Mouse (Mus musculus): ENCODE data around the gene Ube2j2. TPM values are rescaled to one million over a fixed set of nuclear protein-coding genes. Genes with fewer than 3 reads are reported as not detected.

Ube2j2 gene
- polyA plus RNA-seq, 1 experiment, result 34.8 TPM

DNA sequence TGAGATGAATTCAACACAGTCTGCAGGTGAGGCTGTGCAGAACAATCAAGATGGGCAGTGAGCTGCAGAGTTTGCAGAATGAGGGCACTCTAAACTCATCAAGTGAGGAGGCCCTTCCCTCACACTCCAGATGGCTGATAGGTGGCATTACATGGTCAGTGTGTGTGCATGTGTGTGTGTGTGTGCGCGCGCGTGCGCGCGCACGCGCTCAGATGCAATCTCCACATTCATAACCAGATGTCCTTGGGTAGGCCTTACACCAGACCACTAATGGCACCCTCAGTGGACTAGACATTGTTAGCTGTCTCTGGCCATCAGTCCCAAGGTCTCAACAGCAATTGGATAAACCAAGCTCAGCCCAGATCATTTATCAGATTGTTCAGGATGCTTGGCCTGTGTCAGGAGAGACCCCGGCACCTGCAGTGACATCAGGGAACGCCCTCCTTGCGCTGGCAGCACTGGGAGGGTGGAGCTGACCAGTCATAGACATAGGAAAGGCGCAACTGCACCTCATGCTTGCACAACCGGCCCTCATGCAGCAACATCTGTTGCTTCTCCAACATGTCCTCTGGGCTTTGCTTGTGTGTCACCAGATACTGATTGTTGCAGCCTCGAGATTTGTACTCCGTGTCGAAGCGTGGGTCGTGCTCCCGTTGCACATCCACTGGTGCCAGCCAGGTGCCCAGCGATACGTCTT lies 47.7 kb downstream of the Ube2j2 start:
- Histone ChIP-seq H3K27ac (replicated peaks; ENCODE audit: low read depth, low read length) (no peak overlapping the region), H3K4me3 (ENCODE audit: insufficient read depth, low read depth, low read length) (peak overlapping the region; percentile 92)

GRCm38 (mm10) chr4:155991908-155992230 lies 48.2 kb downstream of the Ube2j2 start:
- Histone ChIP-seq H3K4me1 (ENCODE audit: control insufficient read depth, insufficient read depth, insufficient read length, low read length) (peaks cover 9% of the 10 kb centered on the region), H3K4me3 (ENCODE audit: insufficient read depth, low read depth, low read length) (peak overlapping the region; percentile 92), H3K27ac (replicated peaks; ENCODE audit: low read depth, low read length) (0 out of 2 replicates have a peak overlapping the region, but pooled peaks have one; percentile 93)

More for the DNA sequence above, 47.7 kb downstream of the Ube2j2 start:
- peaks cover 9% of the 10 kb centered on the region for H3K4me1 ChIP-seq (ENCODE audit: control insufficient read depth, insufficient read depth, insufficient read length, low read length)

- Histone ChIP-seq H3K4me3 (ENCODE audit: insufficient read depth, low read depth, low read length) (peak within 1 kb of the TSS; percentile 92), H3K4me1 (ENCODE audit: control insufficient read depth, insufficient read depth, insufficient read length, low read length) (peaks cover 9% of the 10 kb centered on the region), H3K27ac (replicated peaks; ENCODE audit: low read depth, low read length) (peak within 1 kb of the TSS; percentile 93)
Observed at GRCm38 (mm10) chr4:155992241-155992905, 48.7 kb downstream of the Ube2j2 start, which contains the start of the genes B3galt6 and Sdf4. Gene B3galt6 (minus strand): TSS chr4:155992649. Gene Sdf4 (plus strand): TSS chr4:155992872.

DNA sequence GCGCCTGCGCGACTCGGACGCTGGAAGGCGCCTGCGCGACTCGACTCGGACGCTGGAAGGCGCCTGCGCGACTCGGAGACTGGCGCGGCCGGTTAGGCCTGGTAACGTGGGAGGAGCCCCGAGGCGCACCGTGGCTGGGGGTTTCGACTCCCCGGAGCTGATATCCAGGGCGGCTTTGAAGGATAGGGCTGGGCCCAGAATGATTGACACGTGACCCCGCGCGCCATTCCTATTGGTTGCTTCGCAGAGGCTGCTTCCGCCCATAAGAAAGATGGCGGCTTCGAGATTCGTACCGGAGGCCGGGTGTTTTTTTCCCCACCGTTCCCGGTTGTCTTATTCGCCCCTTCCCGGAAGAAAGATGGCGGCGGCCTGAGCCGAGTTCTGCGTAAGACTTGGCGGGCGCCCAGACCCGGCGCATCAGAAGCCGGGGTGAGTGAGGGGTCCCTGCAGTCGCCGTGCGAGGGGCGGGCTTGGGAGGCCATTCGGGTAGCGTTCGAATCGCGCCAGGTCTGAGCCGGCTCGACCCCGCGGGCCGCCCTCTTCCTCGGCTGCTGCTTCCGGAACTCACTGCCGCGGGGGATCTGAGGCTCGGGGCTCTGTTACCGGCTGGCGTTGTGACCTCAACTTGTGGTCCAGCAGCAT lies 49.4 kb downstream of the Ube2j2 start:
- H3K4me1 ChIP-seq (ENCODE audit: control insufficient read depth, insufficient read depth, insufficient read length, low read length), result peaks cover 9% of the 10 kb centered on the region
- peak overlapping the region; percentile 70 for H3K4me3 ChIP-seq (ENCODE audit: insufficient read depth, low read depth, low read length)
- H3K27ac ChIP-seq (replicated peaks; ENCODE audit: low read depth, low read length), result peak overlapping the region; percentile 93

DNA sequence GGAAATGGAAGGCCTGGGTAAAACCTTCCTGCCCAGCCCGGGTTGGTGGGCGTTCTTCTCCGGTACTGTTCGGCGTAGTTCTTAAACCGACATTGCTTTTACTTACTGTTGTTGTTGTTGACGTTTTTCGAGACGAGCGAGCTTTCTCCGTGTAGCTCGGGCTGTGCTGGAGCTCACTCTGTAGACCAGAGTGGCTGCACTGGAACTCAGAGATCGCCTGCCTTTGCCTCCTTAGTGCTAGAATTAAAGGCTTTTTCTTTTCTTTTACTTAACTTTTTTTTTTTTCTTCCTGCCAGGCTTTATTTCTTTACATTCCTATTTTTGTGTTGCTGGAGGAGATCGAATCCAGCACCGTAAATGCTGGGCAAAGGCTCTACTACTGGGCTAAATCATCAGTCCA lies 50.0 kb downstream of the Ube2j2 start:
- peak overlapping the region; percentile 70 for H3K4me3 ChIP-seq (ENCODE audit: insufficient read depth, low read depth, low read length)
- peaks cover 9% of the 10 kb centered on the region for H3K4me1 ChIP-seq (ENCODE audit: control insufficient read depth, insufficient read depth, insufficient read length, low read length)
- H3K27ac ChIP-seq (replicated peaks; ENCODE audit: low read depth, low read length), result peak overlapping the region; percentile 93

DNA sequence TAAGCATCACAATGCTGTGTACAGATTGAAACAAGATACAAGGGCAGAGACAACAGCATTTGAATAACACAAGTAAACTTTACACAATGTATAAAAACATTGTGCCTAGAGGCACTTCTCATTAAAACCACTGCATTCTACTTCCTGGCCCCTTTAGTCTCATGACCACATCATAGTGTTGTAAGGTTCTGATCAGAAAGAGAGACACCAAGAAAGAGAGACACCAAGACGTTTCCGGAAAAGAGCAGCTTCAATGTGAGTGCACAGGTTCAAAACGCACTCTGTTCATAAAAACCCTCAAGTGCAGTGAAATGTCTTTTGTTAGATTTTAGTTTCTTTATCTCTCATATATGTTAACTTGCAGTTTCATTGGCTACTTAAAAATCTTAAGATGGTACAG lies 60.5 kb downstream of the Ube2j2 start:
- no peaks in the 10 kb centered on the region for H3K4me1 ChIP-seq (ENCODE audit: control insufficient read depth, insufficient read depth, insufficient read length, low read length)
- H3K27ac ChIP-seq (replicated peaks; ENCODE audit: low read depth, low read length), result no peak overlapping the region
- no peak overlapping the region for H3K4me3 ChIP-seq (ENCODE audit: insufficient read depth, low read depth, low read length)

DNA sequence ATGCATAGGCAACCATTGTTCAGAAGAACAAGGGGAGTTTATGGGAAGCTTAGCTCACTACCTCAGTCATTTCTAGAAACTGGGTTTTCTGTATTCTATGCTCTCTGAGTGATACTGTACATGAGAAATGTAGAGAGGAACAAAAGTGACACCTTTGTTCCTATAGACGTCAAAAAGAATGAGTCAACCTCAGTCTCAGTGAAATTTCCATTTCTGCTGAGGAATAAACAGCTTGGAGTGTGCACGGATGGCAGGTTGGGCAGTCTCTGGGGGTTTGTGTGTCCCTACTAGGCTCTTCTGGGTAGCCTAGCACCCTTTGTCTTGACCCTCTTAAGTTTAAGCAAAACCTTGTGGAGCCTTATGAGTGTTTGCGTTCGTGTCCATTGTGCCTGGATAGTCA lies 64.7 kb downstream of the Ube2j2 start:
- no peak overlapping the region for H3K27ac ChIP-seq (replicated peaks; ENCODE audit: low read depth, low read length)
- no peaks in the 10 kb centered on the region for H3K4me1 ChIP-seq (ENCODE audit: control insufficient read depth, insufficient read depth, insufficient read length, low read length)
- no peak overlapping the region for H3K4me3 ChIP-seq (ENCODE audit: insufficient read depth, low read depth, low read length)

Other genes with a start within 250 kb of the Ube2j2 start
- gene Fndc10, start 249.5 kb upstream of the Ube2j2 start, polyA plus RNA-seq (2012; ENCODE audit: insufficient read depth, insufficient read length, missing spikeins), result 2.4 and 3.5 TPM in 2 replicates
- 61.2 and 80.5 TPM in 2 replicates for gene Ssu72, start 239.0 kb upstream of the Ube2j2 start, polyA plus RNA-seq (2012; ENCODE audit: insufficient read depth, insufficient read length, missing spikeins)
- 0.46 TPM in 1 of 2 replicates, not detected in the other for gene Tmem240, start 209.0 kb upstream of the Ube2j2 start, polyA plus RNA-seq (2012; ENCODE audit: insufficient read depth, insufficient read length, missing spikeins)
- gene Atad3a, start 182.7 kb upstream of the Ube2j2 start, polyA plus RNA-seq (2012; ENCODE audit: insufficient read depth, insufficient read length, missing spikeins), result 57.0 and 74.0 TPM in 2 replicates
- gene Vwa1, start 169.1 kb upstream of the Ube2j2 start, polyA plus RNA-seq (2012; ENCODE audit: insufficient read depth, insufficient read length, missing spikeins), result 2.3 and 3.9 TPM in 2 replicates
- 0.42 and 0.67 TPM in 2 replicates for gene Tmem88b, start 158.0 kb upstream of the Ube2j2 start, polyA plus RNA-seq (2012; ENCODE audit: insufficient read depth, insufficient read length, missing spikeins)
- not detected in 2 replicates for gene Ankrd65, start 153.4 kb upstream of the Ube2j2 start, polyA plus RNA-seq (2012; ENCODE audit: insufficient read depth, insufficient read length, missing spikeins)
- 367 and 416 TPM in 2 replicates for gene Mrpl20, start 141.0 kb upstream of the Ube2j2 start, polyA plus RNA-seq (2012; ENCODE audit: insufficient read depth, insufficient read length, missing spikeins)
- gene Ccnl2, start 131.3 kb upstream of the Ube2j2 start, polyA plus RNA-seq (2012; ENCODE audit: insufficient read depth, insufficient read length, missing spikeins), result 28.2 and 61.6 TPM in 2 replicates
- 259 and 309 TPM in 2 replicates for gene Aurkaip1, start 112.6 kb upstream of the Ube2j2 start, polyA plus RNA-seq (2012; ENCODE audit: insufficient read depth, insufficient read length, missing spikeins)
- gene Mxra8, start 104.2 kb upstream of the Ube2j2 start, polyA plus RNA-seq (2012; ENCODE audit: insufficient read depth, insufficient read length, missing spikeins), result 17.3 and 22.3 TPM in 2 replicates
- gene Dvl1, start 96.4 kb upstream of the Ube2j2 start, polyA plus RNA-seq (2012; ENCODE audit: insufficient read depth, insufficient read length, missing spikeins), result 19.2 and 20.2 TPM in 2 replicates
- not detected in 2 replicates for gene Tas1r3, start 80.5 kb upstream of the Ube2j2 start, polyA plus RNA-seq (2012; ENCODE audit: insufficient read depth, insufficient read length, missing spikeins)
- 6.0 and 11.5 TPM in 2 replicates for gene Cptp, start 74.4 kb upstream of the Ube2j2 start, polyA plus RNA-seq (2012; ENCODE audit: insufficient read depth, insufficient read length, missing spikeins)
- gene Ints11, start 74.3 kb upstream of the Ube2j2 start, polyA plus RNA-seq (2012; ENCODE audit: insufficient read depth, insufficient read length, missing spikeins), result 12.9 and 15.1 TPM in 2 replicates
- 5.7 and 7.8 TPM in 2 replicates for gene Pusl1, start 52.0 kb upstream of the Ube2j2 start, polyA plus RNA-seq (2012; ENCODE audit: insufficient read depth, insufficient read length, missing spikeins)
- 2.9 and 5.2 TPM in 2 replicates for gene Acap3, start 52.0 kb upstream of the Ube2j2 start, polyA plus RNA-seq (2012; ENCODE audit: insufficient read depth, insufficient read length, missing spikeins)
- gene C1qtnf12, start 18.5 kb downstream of the Ube2j2 start, polyA plus RNA-seq (2012; ENCODE audit: insufficient read depth, insufficient read length, missing spikeins), result 99.7 and 136 TPM in 2 replicates
- 1.8 and 3.0 TPM in 2 replicates for gene B3galt6, start 48.8 kb downstream of the Ube2j2 start, polyA plus RNA-seq (2012; ENCODE audit: insufficient read depth, insufficient read length, missing spikeins)
- gene Sdf4, start 49.0 kb downstream of the Ube2j2 start, polyA plus RNA-seq (2012; ENCODE audit: insufficient read depth, insufficient read length, missing spikeins), result 138 and 141 TPM in 2 replicates
- gene Tnfrsf4, start 70.0 kb downstream of the Ube2j2 start, polyA plus RNA-seq (2012; ENCODE audit: insufficient read depth, insufficient read length, missing spikeins), result not detected in 2 replicates
- gene Tnfrsf18, start 82.3 kb downstream of the Ube2j2 start, polyA plus RNA-seq (2012; ENCODE audit: insufficient read depth, insufficient read length, missing spikeins), result not detected in 2 replicates
- not detected in 2 replicates for gene Ttll10, start 115.6 kb downstream of the Ube2j2 start, polyA plus RNA-seq (2012; ENCODE audit: insufficient read depth, insufficient read length, missing spikeins)
- gene 9430015G10Rik, start 166.2 kb downstream of the Ube2j2 start, polyA plus RNA-seq (2012; ENCODE audit: insufficient read depth, insufficient read length, missing spikeins), result 0.48 and 3.6 TPM in 2 replicates
- gene Rnf223, start 186.7 kb downstream of the Ube2j2 start, polyA plus RNA-seq (2012; ENCODE audit: insufficient read depth, insufficient read length, missing spikeins), result not detected in 2 replicates

Measured in brown adipose tissue, adult 24 weeks (tissue).